Mouse (Mus musculus) CD4-positive, CD25-positive, alpha-beta regulatory T cell, adult 4 months (primary cell): ENCODE measurements at regions not wholly inside any gene's neighbourhood (a gene's known extent, or its start where the extent isn't known, plus 50 kb on each side); places are given as distances from the start of the nearest gene placed in this dataset.

Experiments used
- ATAC-seq: one replicate; pipeline ENCODE4 v1.8.0; 2017

DNA sequence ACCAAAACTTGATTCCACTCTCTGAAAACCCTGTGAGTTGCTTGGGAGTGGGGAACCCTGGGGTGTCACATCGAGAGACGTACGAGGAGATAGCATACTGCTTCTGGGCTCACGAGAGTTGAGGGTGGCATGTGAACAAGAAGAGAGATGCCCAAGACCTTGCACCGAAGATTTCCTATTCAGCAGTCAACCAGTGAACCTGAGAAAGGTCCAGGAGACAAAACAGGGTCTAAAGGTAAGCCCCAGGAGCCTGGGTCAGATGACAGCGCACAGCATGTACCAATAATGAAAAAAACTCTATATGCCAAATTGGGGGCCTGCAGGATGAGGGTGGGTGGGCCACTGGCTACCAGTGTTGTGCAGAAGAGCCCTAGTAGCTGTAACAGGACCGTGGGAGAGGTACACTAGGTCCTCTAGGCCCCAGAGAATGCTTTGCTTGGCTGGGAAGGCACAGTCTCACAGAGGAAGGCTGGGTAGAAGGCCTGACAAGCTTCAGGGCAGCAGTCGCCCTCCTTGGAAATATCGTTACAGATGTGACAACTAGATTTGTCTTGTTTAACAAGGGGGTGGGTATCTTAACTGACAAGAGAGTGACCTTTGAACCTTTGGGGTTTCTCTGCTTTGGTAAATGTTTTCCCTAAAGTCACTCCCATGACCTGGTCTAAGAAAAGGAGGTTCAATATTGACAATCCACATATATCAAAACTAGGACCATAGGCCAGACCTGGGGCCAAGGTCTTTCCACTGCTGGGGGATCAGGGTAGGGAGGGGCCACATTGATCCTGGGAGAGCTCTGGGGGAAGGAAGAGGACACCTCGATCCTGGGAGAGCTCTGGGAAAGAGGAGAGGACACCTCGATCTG lies 93.1 kb downstream of the Zfp706 start:
- ATAC-seq = no peak

DNA sequence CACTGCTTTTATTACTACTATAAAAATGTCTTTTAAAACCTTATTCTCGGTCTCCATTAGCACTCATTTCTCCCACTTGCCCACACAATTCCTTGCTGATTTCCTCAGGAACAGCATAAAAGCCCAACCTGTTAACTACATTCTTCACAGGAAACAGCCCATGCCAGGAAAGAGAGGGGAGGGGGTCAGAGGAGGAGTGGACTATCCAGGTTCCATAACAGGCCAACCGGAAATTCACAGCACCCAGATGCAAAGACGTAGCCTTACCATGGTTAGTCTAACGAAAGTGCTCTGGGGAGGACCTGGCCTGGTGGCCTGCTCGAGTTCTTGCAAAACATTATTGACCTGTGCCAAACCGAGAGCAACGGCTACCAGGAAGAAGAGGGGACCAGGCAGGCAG lies 94.3 kb downstream of the Zfp706 start:
- ATAC-seq = no peak

DNA sequence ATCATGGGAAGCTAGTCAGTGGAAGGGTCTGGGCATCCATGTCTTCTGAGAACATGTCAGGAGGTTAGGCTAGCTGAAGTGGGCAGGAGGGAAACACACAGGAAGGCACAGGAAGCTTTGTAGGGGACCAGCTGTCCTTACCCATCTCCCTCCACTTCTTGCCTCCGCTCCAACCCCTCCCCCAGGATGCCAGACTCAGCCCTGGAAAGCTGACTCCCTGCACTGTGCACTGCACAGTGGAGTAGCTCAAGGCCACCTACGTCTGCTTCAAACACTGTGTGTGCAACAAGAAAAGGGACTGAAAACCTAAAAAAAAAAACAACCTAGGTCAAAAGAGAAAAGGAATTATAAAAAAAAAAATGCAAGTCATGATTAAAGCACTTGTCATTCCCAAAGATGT lies 97.3 kb downstream of the Zfp706 start:
- no peak for ATAC-seq

DNA sequence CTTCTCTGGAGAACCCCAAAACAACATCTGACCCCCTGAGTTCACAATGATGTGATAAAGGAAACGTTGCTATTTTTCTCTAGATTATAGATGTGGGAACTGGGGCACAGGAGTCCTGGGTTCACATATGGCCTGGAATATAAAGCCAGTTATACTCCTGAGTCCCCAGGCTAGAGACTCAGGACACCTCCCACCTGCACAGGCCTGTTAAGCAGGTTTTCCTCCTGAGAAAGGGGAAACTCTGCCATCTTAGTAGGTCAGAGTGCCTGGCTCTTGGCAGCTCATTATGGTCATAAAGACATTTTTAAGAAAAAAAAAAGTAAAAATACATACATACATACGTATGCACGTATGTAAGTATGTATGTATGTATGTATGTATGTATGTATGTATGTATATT lies 98.1 kb downstream of the Zfp706 start:
- no peak for ATAC-seq

DNA sequence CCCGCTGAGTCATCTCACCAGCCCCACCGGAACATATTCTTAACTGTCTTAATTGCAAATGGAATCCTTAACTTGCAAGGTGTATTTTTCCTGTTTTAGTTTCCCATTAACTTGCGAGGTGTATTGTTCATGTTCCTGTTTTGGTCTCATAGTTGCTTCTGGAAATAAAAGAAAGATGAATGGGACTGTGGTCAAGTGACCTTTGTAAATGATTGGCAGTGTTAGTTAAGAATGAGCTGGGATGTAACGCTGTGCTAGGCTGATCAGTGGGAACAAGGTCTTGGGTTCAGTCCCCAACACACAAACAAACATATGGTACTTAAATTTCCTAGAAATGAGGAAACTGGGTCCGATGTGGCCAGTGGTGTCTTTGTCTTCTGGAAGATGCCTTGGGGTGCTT lies 100.8 kb downstream of the Zfp706 start:
- ATAC-seq = no peak

DNA sequence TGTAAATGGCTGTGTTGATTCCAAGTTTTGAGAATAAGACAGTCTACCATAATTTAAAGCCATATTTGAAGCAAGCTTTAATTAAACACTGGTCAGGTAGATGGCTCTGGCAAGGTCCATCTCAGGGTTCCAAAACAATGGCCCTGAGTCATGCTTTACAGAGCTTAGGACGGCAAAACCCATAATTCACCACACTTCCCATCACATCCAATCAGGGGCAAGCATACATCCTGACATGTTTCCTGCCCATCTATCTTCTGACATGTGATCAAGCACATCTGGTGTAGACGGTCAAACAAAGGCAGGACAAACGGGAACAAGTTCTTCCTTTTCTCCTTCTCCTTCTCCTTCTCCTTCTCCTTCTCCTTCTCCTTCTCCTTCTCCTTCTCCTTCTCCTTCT lies 101.5 kb downstream of the Zfp706 start:
- no peak for ATAC-seq

DNA sequence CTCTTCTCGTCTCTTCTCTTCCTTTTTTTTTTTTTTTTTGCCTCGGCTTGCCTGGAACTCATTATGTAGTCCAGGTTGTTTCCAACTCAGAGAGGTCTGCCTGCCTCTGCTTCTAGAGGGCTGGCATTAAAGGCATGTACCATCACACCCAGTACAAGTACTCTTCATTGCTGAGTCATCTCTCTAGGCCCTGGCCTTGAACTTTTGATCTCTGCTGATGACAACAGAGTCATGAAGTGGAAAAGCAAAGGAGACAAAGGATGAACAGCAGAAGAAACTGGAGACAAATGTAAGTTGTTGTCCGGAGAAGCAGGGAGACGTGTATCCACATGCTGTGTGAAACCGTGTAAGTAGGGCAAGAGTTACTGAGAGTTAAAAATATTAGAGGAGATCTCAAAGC lies 103.7 kb downstream of the Zfp706 start:
- ATAC-seq = no peak

DNA sequence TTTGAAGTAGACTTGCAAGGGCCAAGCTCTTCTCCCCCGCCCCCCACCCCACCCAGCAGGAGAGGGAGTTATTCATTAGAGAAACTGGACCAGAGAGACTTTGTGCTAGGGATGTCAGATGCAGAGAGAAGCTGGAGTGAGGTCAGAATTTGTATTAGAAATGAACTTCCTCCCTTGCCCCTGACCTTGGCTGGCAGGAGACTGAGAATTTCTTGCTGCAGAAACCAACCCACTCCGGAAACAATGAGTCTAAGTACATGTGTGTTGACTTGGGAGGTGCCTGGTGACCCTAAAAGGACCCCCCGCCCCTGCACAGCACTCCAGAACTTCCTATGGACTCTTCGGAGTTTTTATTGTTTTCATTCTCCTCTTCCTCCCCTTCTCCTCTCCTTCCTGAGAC lies 104.3 kb downstream of the Zfp706 start:
- ATAC-seq = no peak

DNA sequence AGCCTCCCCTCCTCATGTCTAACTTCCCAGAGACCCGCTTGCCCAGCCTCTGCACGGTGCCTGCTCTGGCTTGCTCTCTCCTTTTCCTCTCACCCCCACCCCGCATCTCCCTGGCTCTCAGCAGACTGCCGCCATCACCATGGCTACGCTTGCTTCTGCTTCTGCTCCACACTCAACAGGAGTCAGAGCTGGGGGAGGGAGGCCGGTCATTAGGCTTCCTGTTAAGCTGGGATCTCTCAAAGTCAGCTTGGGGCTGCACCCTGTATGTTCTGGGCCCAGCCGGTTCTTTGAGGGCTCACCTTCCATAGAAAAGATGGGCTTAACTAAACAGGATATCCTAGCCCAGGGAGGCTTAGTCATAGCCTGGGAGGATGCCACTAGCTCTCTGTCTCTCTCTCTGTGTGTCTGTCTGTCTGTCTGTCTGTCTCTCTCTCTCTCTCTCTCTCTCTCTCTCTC lies 105.7 kb downstream of the Zfp706 start:
- ATAC-seq = peak; percentile 83

DNA sequence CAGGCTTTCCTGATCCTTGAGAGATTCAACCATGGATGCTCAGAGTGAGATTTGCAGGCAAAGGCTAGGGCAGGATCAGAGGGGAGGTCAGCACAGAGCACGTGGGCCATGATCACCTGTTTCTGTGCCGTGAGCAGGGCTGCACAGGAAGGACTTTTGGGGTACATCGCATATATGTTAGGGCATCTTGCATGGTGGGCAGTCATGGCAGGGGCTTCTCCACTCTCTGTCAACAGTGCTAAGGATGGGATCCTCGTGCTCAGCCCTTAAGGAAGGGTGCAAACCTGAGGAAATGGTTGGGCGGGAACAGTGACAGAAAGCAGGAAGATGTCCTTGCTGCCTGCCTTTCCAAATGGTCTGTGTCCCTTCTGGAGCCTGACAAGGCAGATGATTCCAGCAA lies 106.2 kb downstream of the Zfp706 start:
- ATAC-seq = no peak

DNA sequence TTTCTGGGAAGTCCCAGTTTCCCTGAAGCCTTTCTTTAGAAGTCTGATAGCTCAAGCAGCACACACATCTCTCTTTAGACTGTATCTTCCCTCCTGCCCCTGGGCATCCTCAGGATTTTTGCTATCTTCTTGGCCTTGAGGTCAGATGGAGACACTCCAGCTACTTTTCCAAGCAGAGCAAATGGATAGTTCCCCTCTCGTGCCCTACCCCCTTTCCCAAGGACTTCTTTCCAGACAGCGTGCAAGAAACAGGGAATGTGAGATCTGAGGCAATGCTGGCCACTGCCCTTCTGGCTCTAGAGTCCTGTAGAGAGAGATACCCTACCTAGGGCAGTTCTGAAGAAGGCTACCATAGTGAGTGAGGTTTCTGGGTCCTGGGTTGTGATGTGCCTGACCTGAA lies 106.6 kb downstream of the Zfp706 start:
- ATAC-seq = no peak

DNA sequence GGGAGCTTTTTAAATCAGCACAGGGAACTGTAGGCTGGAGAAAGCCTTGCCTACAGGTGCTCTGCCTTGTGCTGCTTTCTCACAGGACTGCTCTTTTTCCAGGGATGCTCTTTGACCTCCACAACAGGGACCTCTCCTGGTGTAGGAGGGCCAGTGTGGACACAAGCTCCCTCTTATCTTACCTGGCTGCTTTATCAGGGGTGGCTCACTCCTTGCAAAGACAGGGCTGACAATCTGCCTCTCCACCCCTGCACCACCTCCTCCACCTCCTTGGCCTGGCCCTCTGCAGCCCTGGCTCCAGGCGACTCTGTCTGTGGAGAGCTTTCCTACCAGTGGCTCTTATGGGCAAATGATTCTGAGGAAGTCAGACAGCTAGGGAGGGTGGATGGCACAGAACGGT lies 107.7 kb downstream of the Zfp706 start:
- ATAC-seq = no peak

DNA sequence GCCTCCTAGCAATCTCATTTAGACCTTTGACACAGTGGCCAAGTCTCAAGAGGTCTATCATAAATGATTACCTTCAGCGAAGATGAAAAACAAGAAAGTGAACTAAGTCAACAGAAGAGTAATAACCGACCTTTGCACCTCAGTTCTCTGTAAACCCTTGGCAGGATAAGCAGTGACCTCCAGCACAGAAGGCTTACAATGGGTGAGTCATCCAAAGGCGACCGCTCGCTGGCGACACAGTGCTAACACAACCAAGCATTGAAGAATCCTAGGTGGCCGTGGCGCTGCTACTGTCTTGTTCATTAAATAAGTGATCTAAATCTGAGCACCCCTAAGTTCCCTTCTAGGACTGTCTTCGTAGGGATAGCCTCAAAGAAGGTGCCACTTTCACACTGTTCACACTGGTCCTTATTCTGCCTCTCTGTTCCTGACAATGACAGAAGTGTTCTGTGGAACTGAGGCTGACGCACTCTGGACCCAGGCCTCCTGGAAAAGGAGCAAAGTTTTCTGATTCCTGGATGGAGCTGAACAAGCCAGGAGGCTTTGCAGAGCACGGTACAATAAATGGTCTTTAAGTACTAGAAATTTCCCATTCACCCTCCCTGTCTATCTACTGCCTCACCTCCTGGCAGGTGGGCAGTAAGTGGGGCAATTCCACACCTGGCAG lies 108.6 kb downstream of the Zfp706 start:
- no peak for ATAC-seq

DNA sequence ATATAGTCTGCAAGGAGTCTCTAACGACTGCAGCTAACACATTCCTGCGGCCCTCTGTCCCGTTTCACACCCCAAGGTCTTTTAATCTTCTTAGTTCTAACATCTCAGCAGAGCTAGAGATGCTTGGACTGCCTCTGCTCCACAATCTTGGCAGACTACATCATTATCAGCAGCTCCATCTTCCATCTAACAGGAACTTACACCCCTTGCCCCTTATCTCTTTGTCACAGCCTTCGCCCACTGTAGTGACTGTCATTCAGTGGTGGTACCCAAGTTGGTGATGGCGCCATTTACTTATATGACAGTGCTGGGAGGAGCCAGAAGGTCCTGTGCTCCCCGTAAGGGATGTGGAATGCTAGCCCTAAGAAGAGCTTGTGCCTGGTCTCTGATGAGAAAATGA lies 109.2 kb downstream of the Zfp706 start:
- no peak for ATAC-seq

DNA sequence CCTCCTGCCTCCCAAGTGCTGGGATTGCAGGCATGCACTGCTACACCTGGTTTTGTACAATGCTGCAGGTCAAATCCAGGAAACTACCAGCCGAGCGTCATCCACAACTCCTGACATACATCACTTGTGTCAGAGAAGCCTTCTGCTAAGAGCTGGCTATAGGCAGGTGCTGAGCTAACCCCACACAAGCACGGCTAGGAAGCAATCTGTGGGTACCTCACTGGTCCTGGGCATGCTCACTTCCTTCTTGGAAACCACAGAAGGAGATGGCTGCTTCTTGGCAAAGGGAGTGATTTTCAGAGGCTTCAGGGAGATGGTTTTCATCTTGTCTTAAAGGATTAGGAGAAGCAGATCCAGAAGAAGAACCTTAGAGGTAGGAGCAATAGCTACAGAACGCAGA lies 111.3 kb downstream of the Zfp706 start:
- ATAC-seq = no peak

DNA sequence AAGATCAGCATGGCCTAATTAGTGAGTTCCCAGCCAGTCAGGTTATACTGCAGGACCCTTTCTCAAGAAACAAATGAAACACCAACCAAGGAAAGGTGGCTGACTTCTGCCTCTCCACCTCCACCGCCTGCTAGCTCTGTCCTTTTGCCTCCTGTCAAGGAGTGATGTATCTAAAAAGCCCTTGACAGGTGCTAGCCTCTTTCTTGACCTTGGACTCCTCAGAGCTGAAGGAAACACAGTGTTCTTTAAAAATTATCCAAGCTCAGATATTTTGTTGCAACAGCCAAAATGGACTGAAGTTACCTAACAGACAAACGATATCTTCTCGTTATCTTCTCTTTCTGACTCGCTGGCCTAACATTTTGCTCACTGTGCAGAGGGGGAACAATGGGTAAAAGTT lies 112.5 kb downstream of the Zfp706 start:
- no peak for ATAC-seq

DNA sequence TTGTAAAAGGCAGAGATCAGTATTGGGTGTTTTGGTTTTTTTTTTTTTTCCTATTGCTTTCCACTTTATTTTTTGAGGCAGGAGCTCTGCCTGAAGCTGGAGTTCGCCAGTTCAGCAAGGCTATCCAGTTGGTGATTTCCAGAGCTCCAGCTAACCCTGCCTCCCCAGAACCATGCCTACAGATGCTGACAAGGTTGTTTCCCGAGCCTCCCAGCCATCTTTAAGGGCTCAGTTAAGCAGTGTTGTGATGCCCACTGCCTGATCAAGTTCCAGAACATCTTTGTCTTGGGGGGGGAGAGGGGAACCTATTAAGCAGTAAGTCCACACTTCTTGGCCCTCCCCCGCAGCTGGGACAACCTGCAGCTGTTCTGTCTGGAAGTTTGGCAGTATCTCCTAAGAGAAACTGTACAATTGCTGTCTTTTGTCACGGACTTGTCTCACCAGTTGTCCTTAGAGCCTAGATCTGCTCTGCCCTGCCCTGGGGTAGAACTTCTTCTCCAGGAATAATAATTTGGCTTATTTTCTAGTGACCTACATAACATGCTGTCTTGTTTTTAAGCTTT lies 114.1 kb downstream of the Zfp706 start:
- no peak for ATAC-seq

DNA sequence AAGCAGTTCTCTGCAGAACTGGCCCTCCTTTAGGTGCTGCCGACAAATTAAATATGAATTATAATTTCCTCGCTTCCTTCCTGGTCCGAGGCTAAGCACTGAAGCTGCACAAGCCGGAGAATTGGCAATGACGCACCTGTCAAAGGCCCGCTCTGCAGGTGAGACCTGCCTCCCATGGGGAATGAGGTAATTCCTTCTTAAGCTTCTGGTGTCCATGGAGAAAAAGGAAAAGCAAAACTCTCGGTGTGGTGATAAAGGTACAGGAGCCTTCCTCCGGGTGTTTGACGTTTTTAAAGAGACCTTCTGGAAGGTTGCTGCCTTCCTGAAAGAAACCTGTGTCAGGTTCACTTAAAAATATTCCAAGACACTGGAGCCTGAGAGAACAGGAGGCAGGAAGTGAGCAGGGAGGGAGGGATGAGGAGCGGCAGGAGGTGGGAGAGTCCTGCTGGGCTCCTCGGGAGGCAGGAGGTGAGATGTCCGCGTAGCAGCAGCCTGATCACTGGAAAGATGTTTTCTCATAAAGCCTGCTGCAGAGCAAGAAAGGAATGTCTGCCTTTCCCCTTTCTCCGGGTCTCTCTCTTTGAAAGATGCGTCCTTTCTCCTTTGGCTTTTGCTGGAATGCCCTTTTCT lies 114.9 kb downstream of the Zfp706 start:
- ATAC-seq = no peak

DNA sequence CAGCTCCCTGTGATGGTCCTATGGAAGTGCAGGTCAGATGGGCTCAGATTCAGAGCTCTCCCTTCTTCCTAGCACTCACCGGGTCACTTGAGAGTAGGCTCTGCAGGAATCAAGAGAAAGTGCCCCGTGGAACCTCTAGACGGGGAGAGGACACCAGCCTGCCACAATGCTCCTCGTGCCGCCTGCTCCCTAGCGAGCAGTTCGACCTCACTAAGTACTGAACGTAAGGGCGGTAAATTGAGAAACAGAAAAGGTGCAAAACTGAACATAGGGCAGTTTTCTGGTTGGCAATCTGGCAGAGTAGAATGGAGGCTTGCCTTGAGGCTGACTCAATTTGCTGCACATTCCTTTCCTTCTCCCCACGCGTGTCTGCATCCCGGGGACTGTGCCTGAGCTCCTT lies 115.7 kb downstream of the Zfp706 start:
- ATAC-seq = no peak

DNA sequence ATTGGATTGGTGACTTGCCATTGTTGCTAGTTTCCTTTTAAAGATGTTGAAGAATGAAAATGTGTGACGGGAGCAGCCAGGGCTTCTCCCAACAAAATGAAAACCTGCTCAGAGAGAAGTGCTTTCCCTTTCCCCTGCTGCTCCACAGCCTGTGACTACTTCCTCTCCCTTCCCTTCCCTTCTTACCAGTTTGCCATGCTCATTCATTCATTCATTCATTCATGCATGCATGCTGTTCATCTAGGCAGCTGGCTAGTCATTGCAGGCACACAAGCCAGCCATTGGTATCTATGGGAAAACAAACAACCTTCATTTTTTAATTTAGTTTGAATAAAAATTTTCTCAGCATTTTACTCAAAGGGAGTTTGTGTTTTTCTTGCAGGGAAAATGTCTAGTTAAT lies 116.3 kb downstream of the Zfp706 start:
- ATAC-seq = no peak

DNA sequence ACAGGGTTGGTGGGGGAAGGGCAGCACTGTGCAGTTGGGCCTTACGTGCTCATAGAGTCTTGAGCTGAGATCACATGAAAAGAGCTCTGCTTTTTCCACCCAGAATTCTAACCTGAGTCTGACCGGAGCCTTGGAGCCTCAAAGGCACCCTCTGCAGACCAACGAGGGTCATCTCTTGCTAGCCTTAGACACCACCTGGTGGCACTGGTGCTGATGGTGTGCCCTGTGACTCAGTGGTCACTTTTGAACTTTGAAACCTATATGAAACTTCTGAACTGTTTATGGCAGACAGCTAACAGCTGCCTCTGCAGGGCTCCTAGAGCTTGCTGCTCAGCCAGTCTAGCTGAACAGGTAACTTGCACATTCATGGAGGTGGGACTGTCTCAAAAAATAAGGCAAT lies 118.5 kb downstream of the Zfp706 start:
- ATAC-seq = no peak

DNA sequence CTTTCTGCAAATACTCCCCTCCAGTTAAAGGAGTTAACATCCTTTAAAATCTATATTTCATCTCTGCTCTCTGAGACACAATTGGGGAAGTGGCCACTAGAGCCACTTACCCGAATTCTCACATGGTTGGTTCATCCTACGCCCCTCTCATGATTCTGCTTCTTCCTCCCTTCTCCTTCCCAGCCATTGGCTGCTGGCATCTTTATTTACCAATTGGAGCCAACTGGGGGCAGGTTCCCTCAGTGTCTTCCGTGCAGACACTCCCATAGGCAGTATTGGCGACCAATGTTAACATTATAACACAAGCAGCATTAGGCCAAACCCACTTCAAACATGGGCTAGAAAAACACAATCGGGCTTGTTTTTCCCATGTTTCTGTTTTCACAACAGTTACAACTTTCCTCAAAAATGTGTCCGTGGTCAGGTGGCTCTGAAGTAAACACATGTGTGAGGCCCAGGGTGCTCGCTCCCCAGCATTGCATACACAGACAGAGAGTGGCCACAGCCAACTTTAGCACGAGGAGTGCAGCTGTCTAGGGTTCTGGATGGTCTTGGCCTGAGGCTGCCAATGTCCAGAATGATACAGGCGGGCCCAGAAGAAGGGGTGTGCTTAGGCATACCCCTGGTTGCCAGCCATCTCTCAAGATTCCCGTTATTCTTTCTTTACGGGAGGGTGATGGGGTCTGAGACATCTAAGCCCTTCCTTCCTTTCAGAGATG lies 119.1 kb downstream of the Zfp706 start:
- ATAC-seq = no peak
